Mouse (Mus musculus) liver, embryonic 12.5 days (tissue): Measurements from ENCODE around the gene Adora3. TPM values are rescaled to one million over a fixed set of nuclear protein-coding genes. Genes with fewer than 3 reads are reported as not detected.

Source experiments
- polyA plus RNA-seq: library from polyadenylated mRNA; unstranded; fragments of >200 nt; fragmentation: Nextera tagmentation; extraction: Ambion mirVana; gene quantifications from 2 replicates; pipeline ENCODE4 v1.2.1, GENCODE M21; 2016

Gene Adora3
- polyA plus RNA-seq, 1 experiment from 2014 or later: 0.17 TPM

Other genes with a start within 250 kb of the Adora3 start
- gene Ddx20, start 183.3 kb upstream of the Adora3 start, polyA plus RNA-seq: 31.6 and 34.4 TPM in 2 replicates
- gene Inka2, start 166.3 kb upstream of the Adora3 start, polyA plus RNA-seq: 0.33 and 0.37 TPM in 2 replicates
- 114 and 122 TPM in 2 replicates for gene Rap1a, start 69.5 kb upstream of the Adora3 start, polyA plus RNA-seq
- gene Tmigd3, start within 50 bp of the Adora3 start, polyA plus RNA-seq: 0.30 TPM in 1 of 2 replicates, not detected in the other
- 4.0 and 4.4 TPM in 2 replicates for gene I830077J02Rik, start 61.8 kb downstream of the Adora3 start, polyA plus RNA-seq
- gene Wdr77, start 88.5 kb downstream of the Adora3 start, polyA plus RNA-seq: 86.6 and 90.0 TPM in 2 replicates
- gene Atp5f1, start 89.2 kb downstream of the Adora3 start, polyA plus RNA-seq: 368 TPM in 2 replicates
- gene Ovgp1, start 102.9 kb downstream of the Adora3 start, polyA plus RNA-seq: 0.45 and 0.77 TPM in 2 replicates
- not detected in 2 replicates for gene Pifo, start 143.8 kb downstream of the Adora3 start, polyA plus RNA-seq
- not detected in 2 replicates for gene Chil5, start 162.0 kb downstream of the Adora3 start, polyA plus RNA-seq
- not detected in 2 replicates for gene Chia1, start 242.4 kb downstream of the Adora3 start, polyA plus RNA-seq